Mouse (Mus musculus) forebrain, embryonic 13.5 days (tissue): Measurements from ENCODE around the gene Pkp4. TPM values are rescaled to one million over a fixed set of nuclear protein-coding genes. Genes with fewer than 3 reads are reported as not detected.
A peak's percentile ranks its signal among the peaks of the same experiment; 100 is the strongest.

Experiments
- ATAC-seq: fragments of 200-750 bp; cut with Nextera tagmentation; 2 replicates; pipeline ENCODE4 v1.8.0; 2017
- H3K27ac ChIP-seq: fragments of 300-500 bp; sonication (generic); 2 replicates; pipeline ENCODE4 v1.5.1; 2015; ENCODE audit warnings: inconsistent platforms, mild to moderate bottlenecking, moderate library complexity
- H3K27me3 ChIP-seq: fragments of 300-500 bp; sonication (generic); 2 replicates; pipeline ENCODE4 v1.6.1; 2015; ENCODE audit warnings: mild to moderate bottlenecking, inconsistent platforms
- H3K36me3 ChIP-seq: fragments of 300-500 bp; sonication (generic); 2 replicates; pipeline ENCODE4 v1.6.1; 2015; ENCODE audit warnings: mild to moderate bottlenecking, inconsistent platforms; ENCODE audit not compliant: poor library complexity, severe bottlenecking
- H3K4me1 ChIP-seq: fragments of 300-500 bp; sonication (generic); 2 replicates; pipeline ENCODE4 v1.6.1; 2015; ENCODE audit warnings: inconsistent platforms
- H3K4me2 ChIP-seq: fragments of 300-500 bp; sonication (generic); 2 replicates; pipeline ENCODE4 v1.6.1; 2015; ENCODE audit warnings: inconsistent platforms, mild to moderate bottlenecking, moderate library complexity
- H3K4me3 ChIP-seq: fragments of 300-500 bp; sonication (generic); 2 replicates; pipeline ENCODE4 v1.5.1; 2015; ENCODE audit warnings: mild to moderate bottlenecking, inconsistent platforms
- H3K9ac ChIP-seq: fragments of 300-500 bp; sonication (generic); 2 replicates; pipeline ENCODE4 v1.6.1; 2015; ENCODE audit warnings: mild to moderate bottlenecking, inconsistent platforms
- H3K9me3 ChIP-seq: fragments of 300-500 bp; sonication (generic); replicated peaks from 2 replicates; pipeline ENCODE4 v1.6.1; 2016; ENCODE audit warnings: inconsistent platforms
- WGBS: fragments of 180-500 bp; shearing (Covaris S2); methylation state at CpG from one replicate; pipeline ENCODE4 v1.1.7; 2015; 5-methylcytosine and 5-hydroxymethylcytosine counted together
- polyA plus RNA-seq: library from polyadenylated mRNA; unstranded; fragments of >200 nt; fragmentation: Nextera tagmentation; extraction: Ambion mirVana; gene quantifications from 2 replicates; pipeline ENCODE4 v1.2.1, GENCODE M21; 2015

Gene Pkp4
- 19.7 and 22.3 TPM in 2 replicates for polyA plus RNA-seq

- Histone ChIP-seq H3K4me2 (peak within 1 kb of the TSS; percentile 83), H3K27me3 (no peaks in the 10 kb centered on the region), H3K9me3 (no peaks in the 10 kb centered on the region), H3K4me3 (peak within 1 kb of the TSS; percentile 91), H3K9ac (peak within 1 kb of the TSS; percentile 85), H3K36me3 (no peaks in the 10 kb centered on the region), H3K27ac (peak within 1 kb of the TSS; percentile 89), H3K4me1 (peaks cover 22% of the 10 kb centered on the region)
- 1% methylated on average over 30 of the region's 37 CpGs for WGBS
- ATAC-seq = peak; percentile 99
Measured at GRCm38 (mm10) chr2:59160605-59160963, at the start of gene Pkp4, which contains the start of gene Ccdc148. Pkp4 (plus strand) TSS chr2:59160850. Ccdc148 (minus strand) TSS chr2:59160683.

- Histone ChIP-seq H3K9me3 (no peaks in the 10 kb centered on the region), H3K36me3 (no peaks in the 10 kb centered on the region), H3K9ac (no peak overlapping the region), H3K4me2 (no peak overlapping the region), H3K27me3 (no peaks in the 10 kb centered on the region), H3K4me1 (no peaks in the 10 kb centered on the region), H3K4me3 (no peak overlapping the region), H3K27ac (no peak overlapping the region)
- no peak for ATAC-seq
- 91% methylated on average over 7 of the region's 7 CpGs for WGBS
Measured at GRCm38 (mm10) chr2:59129023-59129422, 31.6 kb upstream of the Pkp4 start.

- no peak for ATAC-seq
- WGBS = 82% methylated on average over 8 of the region's 8 CpGs
- H3K9ac ChIP-seq = no peak overlapping the region
- no peak overlapping the region for H3K4me3 ChIP-seq
- no peaks in the 10 kb centered on the region for H3K27me3 ChIP-seq
- no peaks in the 10 kb centered on the region for H3K4me1 ChIP-seq
- no peaks in the 10 kb centered on the region for H3K36me3 ChIP-seq
- no peak overlapping the region for H3K27ac ChIP-seq
- H3K9me3 ChIP-seq = no peaks in the 10 kb centered on the region
- no peak overlapping the region for H3K4me2 ChIP-seq
Measured at GRCm38 (mm10) chr2:59129821-59130220, 30.8 kb upstream of the Pkp4 start.

GRCm38 (mm10) chr2:59131044-59131443, 29.6 kb upstream of the Pkp4 start:
- Histone ChIP-seq H3K4me3 (no peak overlapping the region), H3K9me3 (no peaks in the 10 kb centered on the region), H3K4me2 (no peak overlapping the region), H3K27me3 (no peaks in the 10 kb centered on the region), H3K4me1 (no peaks in the 10 kb centered on the region), H3K36me3 (no peaks in the 10 kb centered on the region), H3K27ac (no peak overlapping the region), H3K9ac (no peak overlapping the region)
- WGBS = 93% methylated on average over 8 of the region's 8 CpGs
- ATAC-seq = no peak

GRCm38 (mm10) chr2:59155428-59155827, 5.2 kb upstream of the Pkp4 start:
- ATAC-seq = no peak
- no peaks in the 10 kb centered on the region for H3K27me3 ChIP-seq
- peaks cover 4% of the 10 kb centered on the region for H3K4me1 ChIP-seq
- H3K27ac ChIP-seq = no peak overlapping the region
- no peaks in the 10 kb centered on the region for H3K36me3 ChIP-seq
- H3K4me3 ChIP-seq = no peak overlapping the region
- H3K9me3 ChIP-seq = no peaks in the 10 kb centered on the region
- H3K9ac ChIP-seq = no peak overlapping the region
- no peak overlapping the region for H3K4me2 ChIP-seq

- H3K27me3 ChIP-seq = no peaks in the 10 kb centered on the region
- no peak for ATAC-seq
- H3K27ac ChIP-seq = no peak overlapping the region
- 62% methylated on average over 2 of the region's 2 CpGs for WGBS
- H3K4me3 ChIP-seq = no peak overlapping the region
- no peaks in the 10 kb centered on the region for H3K36me3 ChIP-seq
- no peak overlapping the region for H3K9ac ChIP-seq
- no peak overlapping the region for H3K4me2 ChIP-seq
- H3K4me1 ChIP-seq = peaks cover 15% of the 10 kb centered on the region
- H3K9me3 ChIP-seq = no peaks in the 10 kb centered on the region
Measured at GRCm38 (mm10) chr2:59158117-59158516, 2.5 kb upstream of the Pkp4 start.

- Histone ChIP-seq H3K36me3 (no peaks in the 10 kb centered on the region), H3K4me3 (peak overlapping the region; percentile 91), H3K9ac (peak overlapping the region; percentile 47), H3K4me1 (peaks cover 22% of the 10 kb centered on the region), H3K4me2 (peak overlapping the region; percentile 83), H3K27ac (peak overlapping the region; percentile 15; the same call in 1 of the 2 replicates), H3K9me3 (no peaks in the 10 kb centered on the region), H3K27me3 (no peaks in the 10 kb centered on the region)
- peak; percentile 6 for ATAC-seq
- under 1% methylated on average over 16 of the region's 16 CpGs for WGBS
Measured at GRCm38 (mm10) chr2:59159961-59160604, 567 bp upstream of the Pkp4 start.

- Histone ChIP-seq H3K27me3 (no peaks in the 10 kb centered on the region), H3K4me3 (peak overlapping the region; percentile 91), H3K36me3 (no peaks in the 10 kb centered on the region), H3K27ac (peak overlapping the region; percentile 89), H3K4me1 (peaks cover 22% of the 10 kb centered on the region), H3K9ac (peak overlapping the region; percentile 85), H3K4me2 (peak overlapping the region; percentile 83), H3K9me3 (no peaks in the 10 kb centered on the region)
- under 1% methylated on average over 19 of the region's 58 CpGs for WGBS
- peak; percentile 52 for ATAC-seq
Measured at GRCm38 (mm10) chr2:59161021-59161440, 381 bp downstream of the Pkp4 start.

- Histone ChIP-seq H3K36me3 (no peaks in the 10 kb centered on the region), H3K27me3 (no peaks in the 10 kb centered on the region), H3K4me1 (peaks cover 22% of the 10 kb centered on the region), H3K27ac (peak overlapping the region; percentile 89), H3K4me2 (peak overlapping the region; percentile 83), H3K9me3 (no peaks in the 10 kb centered on the region), H3K9ac (peak overlapping the region; percentile 85), H3K4me3 (peak overlapping the region; percentile 91)
- ATAC-seq = peak; percentile 72
- WGBS = under 1% methylated on average over 63 of the region's 74 CpGs
Measured at GRCm38 (mm10) chr2:59161441-59162284, 1.0 kb downstream of the Pkp4 start.

GRCm38 (mm10) chr2:59162285-59162600, 1.6 kb downstream of the Pkp4 start:
- peak overlapping the region; percentile 83 for H3K4me2 ChIP-seq
- no peak for ATAC-seq
- peak overlapping the region; percentile 91 for H3K4me3 ChIP-seq
- H3K36me3 ChIP-seq = no peaks in the 10 kb centered on the region
- WGBS = 30% methylated on average over 8 of the region's 8 CpGs
- H3K9me3 ChIP-seq = no peaks in the 10 kb centered on the region
- H3K4me1 ChIP-seq = peaks cover 22% of the 10 kb centered on the region
- no peak overlapping the region for H3K27ac ChIP-seq
- peak overlapping the region; percentile 85 for H3K9ac ChIP-seq
- H3K27me3 ChIP-seq = no peaks in the 10 kb centered on the region

GRCm38 (mm10) chr2:59166976-59167375, 6.3 kb downstream of the Pkp4 start:
- H3K27ac ChIP-seq = no peak overlapping the region
- H3K4me2 ChIP-seq = no peak overlapping the region
- ATAC-seq = no peak
- no peaks in the 10 kb centered on the region for H3K9me3 ChIP-seq
- peaks cover 16% of the 10 kb centered on the region for H3K4me1 ChIP-seq
- no peaks in the 10 kb centered on the region for H3K27me3 ChIP-seq
- 85% methylated on average over 4 of the region's 4 CpGs for whole genome bisulfite sequencing
- no peaks in the 10 kb centered on the region for H3K36me3 ChIP-seq
- H3K9ac ChIP-seq = no peak overlapping the region
- no peak overlapping the region for H3K4me3 ChIP-seq

- Histone ChIP-seq H3K27me3 (no peaks in the 10 kb centered on the region), H3K4me2 (no peak overlapping the region), H3K36me3 (no peaks in the 10 kb centered on the region), H3K4me1 (peaks cover 9% of the 10 kb centered on the region), H3K4me3 (no peak overlapping the region), H3K9ac (no peak overlapping the region), H3K27ac (no peak overlapping the region), H3K9me3 (no peaks in the 10 kb centered on the region)
- WGBS = 89% methylated on average over 4 of the region's 4 CpGs
- ATAC-seq = no peak
Measured at GRCm38 (mm10) chr2:59167830-59168229, 7.2 kb downstream of the Pkp4 start.
